Mouse (Mus musculus) MEL (cell line): Measurements from ENCODE around the gene Rtn4rl1. TPM values are rescaled to one million over a fixed set of nuclear protein-coding genes. Genes with fewer than 3 reads are reported as not detected.

Experiments used
- DNase-seq: peaks from one replicate; pipeline ENCODE4 v3.0.0; 2011; ENCODE audit warnings: low read depth, low spot score
- H3K27ac ChIP-seq: 2 replicates; pipeline ENCODE4 v1.5.1; 2012; ENCODE audit warnings: low read depth, mild to moderate bottlenecking, control low read depth, low read length, moderate library complexity; ENCODE audit not compliant: control insufficient read depth
- H3K27me3 ChIP-seq, 2 experiments: fragments of 150-350 bp in 1 of 2; sonication (generic) in 1 of 2; 2 replicates each; pipeline ENCODE4 v1.6.1; 2012; ENCODE audit warnings: low read length in 2 of 2, mild to moderate bottlenecking in 2 of 2, improper control_type of control experiment in 1 of 2, moderate library complexity in 1 of 2; ENCODE audit not compliant: insufficient read depth in 2 of 2, control insufficient read depth in 1 of 2
- H3K36me3 ChIP-seq, 2 experiments: 2 replicates each; pipeline ENCODE4 v1.6.1; 2012 to 2014; ENCODE audit warnings: low read length in 2 of 2, improper control_type of control experiment in 1 of 2, inconsistent platforms in 1 of 2, mild to moderate bottlenecking in 1 of 2; ENCODE audit not compliant: insufficient read depth in 2 of 2, control insufficient read depth in 1 of 2
- H3K4me1 ChIP-seq, 2 experiments: fragments of 150-350 bp in 1 of 2; sonication (generic) in 1 of 2; 2 replicates each; pipeline ENCODE4 v1.6.1; 2012; ENCODE audit warnings: low read length in 2 of 2, improper control_type of control experiment in 1 of 2, mild to moderate bottlenecking in 1 of 2; ENCODE audit not compliant: insufficient read depth in 2 of 2, control insufficient read depth in 1 of 2
- H3K4me3 ChIP-seq, 2 experiments: fragments of 150-350 bp in 1 of 2; sonication (generic) in 1 of 2; 2 replicates each; pipeline ENCODE4 v1.5.1; 2012; ENCODE audit warnings: low read depth in 2 of 2, low read length in 2 of 2, mild to moderate bottlenecking in 2 of 2, moderate library complexity in 2 of 2, control low read depth in 1 of 2, improper control_type of control experiment in 1 of 2; ENCODE audit not compliant: control insufficient read depth in 1 of 2, insufficient read depth in 1 of 2
- H3K79me2 ChIP-seq: 2 replicates; pipeline ENCODE4 v1.6.1; 2012; ENCODE audit warnings: mild to moderate bottlenecking, low read length, moderate library complexity; ENCODE audit not compliant: control insufficient read depth, poor library complexity, insufficient read depth
- H3K9ac ChIP-seq: 2 replicates; pipeline ENCODE4 v1.6.1; 2012; ENCODE audit warnings: low read depth, mild to moderate bottlenecking, control low read depth, low read length, moderate library complexity; ENCODE audit not compliant: control insufficient read depth, poor library complexity, severe bottlenecking
- H3K9me3 ChIP-seq: fragments of 150-350 bp; sonication (generic); replicated peaks from 2 replicates; pipeline ENCODE4 v1.6.1; 2012; ENCODE audit warnings: mild to moderate bottlenecking, low read length, improper control_type of control experiment, moderate library complexity; ENCODE audit not compliant: insufficient read depth
- BHLHE40 ChIP-seq: IDR thresholded peaks from 2 replicates; pipeline ENCODE4 v1.6.1; 2012; ENCODE audit warnings: low read depth, mild to moderate bottlenecking, inconsistent platforms, low read length, improper control_type of control experiment, borderline replicate concordance
- CHD1 ChIP-seq: IDR thresholded peaks from 2 replicates; pipeline ENCODE4 v1.6.1; 2012; ENCODE audit warnings: low read depth, mild to moderate bottlenecking, inconsistent platforms, low read length, improper control_type of control experiment
- CTCF ChIP-seq, 3 experiments: IDR thresholded peaks in 2 of 3; conservative IDR thresholded peaks in 1 of 3; 2 replicates each; pipeline ENCODE4 v1.5.1; 2011 to 2012; ENCODE audit warnings: low read length in 3 of 3, low read depth in 2 of 3, mild to moderate bottlenecking in 2 of 3, improper control_type of control experiment in 1 of 3, inconsistent platforms in 1 of 3, mixed read lengths in 1 of 3, moderate library complexity in 1 of 3; ENCODE audit not compliant: control insufficient read depth in 1 of 3, insufficient read depth in 1 of 3, poor library complexity in 1 of 3, severe bottlenecking in 1 of 3
- E2F4 ChIP-seq: IDR thresholded peaks from 2 replicates; pipeline ENCODE4 v1.6.1; 2011; ENCODE audit warnings: low read depth, low read length, improper control_type of control experiment, borderline replicate concordance
- EP300 ChIP-seq, 2 experiments: IDR thresholded peaks; 2 replicates each; pipeline ENCODE4 v1.6.1; 2011; ENCODE audit warnings: improper control_type of control experiment in 2 of 2, low read length in 2 of 2, low read depth in 1 of 2, mild to moderate bottlenecking in 1 of 2
- GABPA ChIP-seq: IDR thresholded peaks from 2 replicates; pipeline ENCODE4 v1.6.1; 2012; ENCODE audit warnings: low read depth, mild to moderate bottlenecking, inconsistent platforms, low read length, improper control_type of control experiment, moderate library complexity
- GATA1 ChIP-seq: IDR thresholded peaks from 2 replicates; pipeline ENCODE4 v1.6.1; 2011; ENCODE audit warnings: low read depth, low read length, improper control_type of control experiment
- KAT2A ChIP-seq: conservative IDR thresholded peaks from 2 replicates; pipeline ENCODE4 v1.6.1; 2012; ENCODE audit warnings: low read depth, low read length, improper control_type of control experiment, inconsistent platforms
- MAFK ChIP-seq: IDR thresholded peaks from 2 replicates; pipeline ENCODE4 v1.6.1; 2011; ENCODE audit warnings: low read depth, mild to moderate bottlenecking, low read length, improper control_type of control experiment, borderline replicate concordance
- MAX ChIP-seq: IDR thresholded peaks from 2 replicates; pipeline ENCODE4 v1.6.1; 2011; ENCODE audit warnings: low read length, improper control_type of control experiment
- MAZ ChIP-seq: IDR thresholded peaks from 2 replicates; pipeline ENCODE4 v1.6.1; 2012; ENCODE audit warnings: low read depth, mild to moderate bottlenecking, inconsistent platforms, low read length, improper control_type of control experiment
- MYB ChIP-seq: IDR thresholded peaks from 2 replicates; pipeline ENCODE4 v1.6.1; 2011; ENCODE audit warnings: mild to moderate bottlenecking, low read depth, low read length, improper control_type of control experiment
- MYC ChIP-seq: IDR thresholded peaks from 2 replicates; pipeline ENCODE4 v1.6.1; 2011; ENCODE audit warnings: low read depth, mild to moderate bottlenecking, low read length, improper control_type of control experiment, moderate library complexity
- POLR2A ChIP-seq, 2 experiments: IDR thresholded peaks; 2 replicates each; pipeline ENCODE4 v1.6.1; 2011 to 2012; ENCODE audit warnings: low read length in 2 of 2, mild to moderate bottlenecking in 2 of 2, control low read depth in 1 of 2, improper control_type of control experiment in 1 of 2, low read depth in 1 of 2, moderate library complexity in 1 of 2; ENCODE audit not compliant: control insufficient read depth in 1 of 2, insufficient read depth in 1 of 2, poor library complexity in 1 of 2
- POLR2AphosphoS2 ChIP-seq: IDR thresholded peaks from 2 replicates; pipeline ENCODE4 v1.6.1; 2011; ENCODE audit warnings: low read length, improper control_type of control experiment
- RAD21 ChIP-seq: IDR thresholded peaks from 2 replicates; pipeline ENCODE4 v1.6.1; 2011; ENCODE audit warnings: mild to moderate bottlenecking, low read depth, low read length, improper control_type of control experiment
- RCOR1 ChIP-seq: IDR thresholded peaks from 2 replicates; pipeline ENCODE4 v1.6.1; 2012; ENCODE audit warnings: low read depth, mild to moderate bottlenecking, inconsistent platforms, low read length, improper control_type of control experiment
- SIN3A ChIP-seq: IDR thresholded peaks from 2 replicates; pipeline ENCODE4 v1.6.1; 2012; ENCODE audit warnings: low read length, improper control_type of control experiment, inconsistent platforms
- SMC3 ChIP-seq: IDR thresholded peaks from 2 replicates; pipeline ENCODE4 v1.6.1; 2011; ENCODE audit warnings: low read depth, low read length, improper control_type of control experiment
- TAL1 ChIP-seq: IDR thresholded peaks from 2 replicates; pipeline ENCODE4 v1.6.1; 2012; ENCODE audit warnings: mild to moderate bottlenecking, inconsistent platforms, low read length, moderate library complexity, mixed read lengths
- TBP ChIP-seq: IDR thresholded peaks from 2 replicates; pipeline ENCODE4 v1.8.0; 2011; ENCODE audit warnings: low read depth, low read length, improper control_type of control experiment
- UBTF ChIP-seq: IDR thresholded peaks from 2 replicates; pipeline ENCODE4 v1.6.1; 2012; ENCODE audit warnings: low read depth, mild to moderate bottlenecking, inconsistent platforms, low read length, improper control_type of control experiment, moderate library complexity, borderline replicate concordance; ENCODE audit not compliant: insufficient read depth
- USF1 ChIP-seq: IDR thresholded peaks from 2 replicates; pipeline ENCODE4 v1.6.1; 2014; ENCODE audit warnings: low read depth, mild to moderate bottlenecking, inconsistent platforms, low read length, improper control_type of control experiment, moderate library complexity
- USF2 ChIP-seq, 2 experiments: IDR thresholded peaks; 2 replicates each; pipeline ENCODE4 v1.6.1; 2011 to 2012; ENCODE audit warnings: improper control_type of control experiment in 2 of 2, low read length in 2 of 2, borderline replicate concordance in 1 of 2, inconsistent platforms in 1 of 2, low read depth in 1 of 2, mild to moderate bottlenecking in 1 of 2; ENCODE audit not compliant: insufficient read depth in 1 of 2
- ZC3H11A ChIP-seq: IDR thresholded peaks from 2 replicates; pipeline ENCODE4 v1.6.1; 2012; ENCODE audit warnings: low read depth, mild to moderate bottlenecking, inconsistent platforms, low read length, improper control_type of control experiment
- ZKSCAN1 ChIP-seq: IDR thresholded peaks from 2 replicates; pipeline ENCODE4 v1.6.1; 2012; ENCODE audit warnings: low read depth, mild to moderate bottlenecking, inconsistent platforms, low read length, improper control_type of control experiment, moderate library complexity
- ZMIZ1 ChIP-seq: IDR thresholded peaks from 2 replicates; pipeline ENCODE4 v1.6.1; 2012; ENCODE audit warnings: low read depth, mild to moderate bottlenecking, inconsistent platforms, low read length, improper control_type of control experiment, moderate library complexity
- ZNF384 ChIP-seq: IDR thresholded peaks from 2 replicates; pipeline ENCODE4 v1.6.1; 2012; ENCODE audit warnings: low read depth, mild to moderate bottlenecking, inconsistent platforms, low read length, improper control_type of control experiment
- polyA plus RNA-seq, 2 experiments: library from polyadenylated mRNA; stranded (reverse) in 1 of 2; unstranded in 1 of 2; fragments of >175 nt in 1 of 2; fragments of >200 nt in 1 of 2; gene quantifications; 2 replicates each; pipeline versions ENCODE4 v1.2.1 to v1.2.4; 2012; ENCODE audit warnings: low replicate concordance in 2 of 2, low read depth in 1 of 2; ENCODE audit not compliant: insufficient read length in 2 of 2, insufficient read depth in 1 of 2, missing spikeins in 1 of 2
- total RNA-seq: library from RNA; depleted of rRNA; stranded (reverse); fragments of 300-350 nt; gene quantifications from 2 replicates; pipeline ENCODE4 v1.2.3, GENCODE M21; 2012

Gene Rtn4rl1
- total and polyA plus RNA-seq, 3 experiments: 0.35 to 2.6 TPM; not detected in 1

GRCm38 (mm10) chr11:75290566-75291271, 97.1 kb downstream of the Rtn4rl1 start (continued):
- TF ChIP-seq GATA1 (peak; percentile 66), E2F4 (no peak), MYB (no peak), GABPA (peak; percentile 27; the same call in 1 of the 2 replicates), SIN3A (peak; percentile 78), TAL1 (no peak), UBTF (no peak), RAD21 (peak; percentile 99), MYC (peak; percentile 68; the same call in 1 of the 2 replicates), CTCF (IDR thresholded peaks at IDR 0.05 in 2 of 3, conservative IDR thresholded peaks at IDR 0.05 in 1 of 3; ENCODE audit: control insufficient read depth in 1 of 3, insufficient read depth in 1 of 3, low read depth in 2 of 3, low read length in 3 of 3, poor library complexity in 1 of 3, severe bottlenecking in 1 of 3) (peak; percentile 87 to 99 (median 93)), MAZ (0 out of 2 replicates have a peak, but pooled peaks have one; percentile 47), ZKSCAN1 (no peak), CHD1 (no peak), MAX (0 out of 2 replicates have a peak, but pooled peaks have one; percentile 10), BHLHE40 (0 out of 2 replicates have a peak, but pooled peaks have one; percentile 30), POLR2A (IDR thresholded peaks at IDR 0.05; ENCODE audit: control insufficient read depth in 1 of 2, insufficient read depth in 1 of 2, low read depth in 1 of 2, low read length in 2 of 2, poor library complexity in 1 of 2) (no peak), ZC3H11A (peak; percentile 96), ZMIZ1 (no peak), RCOR1 (peak; percentile 48; the same call in 1 of the 2 replicates), ZNF384 (no peak; the same call in 1 of the 2 replicates), TBP (peak; percentile 52; the same call in 1 of the 2 replicates)

GRCm38 (mm10) chr11:75291389-75292215, 98.0 kb downstream of the Rtn4rl1 start:
- Histone ChIP-seq H3K9ac (no peak overlapping the region), H3K9me3 (no peaks in the 10 kb centered on the region), H3K4me1 (peaks cover 10 to 19% of the 10 kb centered on the region in 2 experiments)

More at GRCm38 (mm10) chr11:75291389-75292215, 98.0 kb downstream of the Rtn4rl1 start:
- TF ChIP-seq USF2 (IDR thresholded peaks at IDR 0.05; ENCODE audit: borderline replicate concordance in 1 of 2, insufficient read depth in 1 of 2, low read depth in 1 of 2, low read length in 2 of 2) (no peak), EP300 (IDR thresholded peaks at IDR 0.05; ENCODE audit: low read depth in 1 of 2, low read length in 2 of 2) (no peak), MYC (no peak), MAX (no peak), KAT2A (no peak), MAFK (no peak), UBTF (no peak), SMC3 (no peak), SIN3A (no peak), ZC3H11A (no peak), TBP (no peak), TAL1 (no peak), USF1 (no peak), POLR2AphosphoS2 (no peak)
- Histone ChIP-seq H3K79me2 (no peaks in the 10 kb centered on the region), H3K4me3 (no peak overlapping the region), H3K27ac (no peak overlapping the region), H3K36me3 (peaks cover 0 to 11% of the 10 kb centered on the region in 2 experiments; a peak in 2 of 4 replicates), H3K27me3 (0 out of 4 replicates have a peak, but pooled peaks cover 0 to 2% of the 10 kb centered on the region in 2 experiments)
- DNase-seq: no peak
